Mouse (Mus musculus) lung, postnatal 0 days (tissue): ENCODE data around the gene Capn7.

Experiments used
- CTCF ChIP-seq: IDR thresholded peaks from 2 replicates; pipeline ENCODE4 v1.5.1; 2016; ENCODE audit warnings: antibody characterized with exemption, mild to moderate bottlenecking
- EP300 ChIP-seq: IDR thresholded peaks from 2 replicates; pipeline ENCODE4 v1.6.1; 2016; ENCODE audit warnings: antibody characterized with exemption, mild to moderate bottlenecking, control low read depth

DNA sequence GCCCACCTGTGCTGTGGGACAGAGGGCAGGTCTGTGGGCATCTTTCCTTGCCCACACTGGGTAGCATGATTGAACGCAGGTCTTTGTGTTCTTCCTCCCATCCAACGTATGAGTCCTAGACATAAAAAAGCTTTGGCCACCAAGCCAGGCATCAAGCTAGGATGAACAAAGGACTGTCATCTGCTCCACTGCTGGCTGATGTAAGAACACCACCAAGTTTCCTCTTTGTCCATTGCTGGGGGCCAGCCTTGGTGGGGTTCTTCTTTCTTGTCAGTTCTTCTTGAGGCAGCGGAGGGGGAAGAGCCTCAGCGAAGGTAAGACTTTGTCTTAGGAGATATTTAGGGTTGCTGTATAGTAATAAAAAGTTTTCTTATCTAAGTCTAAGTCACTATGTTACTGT lies 5.5 kb upstream of the Capn7 start:
- TF ChIP-seq EP300 (no peak), CTCF (no peak)
